Mouse (Mus musculus) stomach, postnatal 0 days (tissue): Measurements from ENCODE around the gene Saal1. TPM values are rescaled to one million over a fixed set of nuclear protein-coding genes. Genes with fewer than 3 reads are reported as not detected.
"Not testable (repeated sequence)": the region's sequence is repeated elsewhere in the genome, so short reads cannot be mapped to it uniquely, and the experiment has no call there.

Experiments
- ATAC-seq: fragments of 200-750 bp; cut with Nextera tagmentation; 2 replicates; pipeline ENCODE4 v1.8.0; 2017; ENCODE audit not compliant: low FRiP score, low TSS enrichment
- DNase-seq: peaks from one replicate; pipeline ENCODE4 v3.0.0-alpha.2; 2016; ENCODE audit warnings: low spot score
- H3K27ac ChIP-seq: fragments of 300-500 bp; sonication (generic); replicated peaks from 2 replicates; pipeline ENCODE4 v1.5.1; 2014; ENCODE audit warnings: mild to moderate bottlenecking, control low read depth
- H3K27me3 ChIP-seq: fragments of 300-500 bp; sonication (generic); 2 replicates; pipeline ENCODE4 v1.6.1; 2014; ENCODE audit warnings: low read length; ENCODE audit not compliant: control insufficient read depth, insufficient read depth
- H3K36me3 ChIP-seq: fragments of 300-500 bp; sonication (generic); 2 replicates; pipeline ENCODE4 v1.6.1; 2014; ENCODE audit warnings: low read length, mixed read lengths; ENCODE audit not compliant: control insufficient read depth, insufficient read depth
- H3K4me1 ChIP-seq: fragments of 300-500 bp; sonication (generic); replicated peaks from 2 replicates; pipeline ENCODE4 v1.6.1; 2014; ENCODE audit warnings: antibody characterized with exemption; ENCODE audit not compliant: control insufficient read depth, insufficient read depth
- H3K4me2 ChIP-seq: fragments of 300-500 bp; sonication (generic); replicated peaks from 2 replicates; pipeline ENCODE4 v1.6.1; 2014; ENCODE audit warnings: low read depth, mild to moderate bottlenecking, control low read depth, moderate library complexity
- H3K4me3 ChIP-seq: fragments of 300-500 bp; sonication (generic); 2 replicates; pipeline ENCODE4 v1.5.1; 2014; ENCODE audit warnings: low read depth, low read length, control low read depth
- H3K9ac ChIP-seq: fragments of 300-500 bp; sonication (generic); 2 replicates; pipeline ENCODE4 v1.6.1; 2014; ENCODE audit warnings: mild to moderate bottlenecking, low read length, control low read depth, mixed read lengths
- H3K9me3 ChIP-seq: fragments of 300-500 bp; sonication (generic); 2 replicates; pipeline ENCODE4 v1.6.1; 2016; ENCODE audit warnings: low read length; ENCODE audit not compliant: control insufficient read depth
- CTCF ChIP-seq: IDR thresholded peaks from 2 replicates; pipeline ENCODE4 v1.5.1; 2016; ENCODE audit warnings: antibody characterized with exemption, low read depth, mild to moderate bottlenecking, moderate library complexity
- EP300 ChIP-seq: optimal IDR thresholded peaks from 2 replicates; pipeline ENCODE3; 2016; ENCODE audit warnings: antibody characterized with exemption
- WGBS: fragments of 180-500 bp; shearing (Covaris S2); extraction: QIAGEN DNeasy Blood & Tissue Kit; methylation state at CpG from one replicate; pipeline ENCODE4 v1.1.7; 2014; 5-methylcytosine and 5-hydroxymethylcytosine counted together
- polyA plus RNA-seq: library from polyadenylated mRNA; unstranded; fragments of >200 nt; fragmentation: Nextera tagmentation; extraction: Ambion mirVana; gene quantifications from 2 replicates; pipeline ENCODE4 v1.2.1, GENCODE M21; 2015

Gene Saal1
- polyA plus RNA-seq, 1 experiment from 2014 or later, result 10.4 TPM

DNA sequence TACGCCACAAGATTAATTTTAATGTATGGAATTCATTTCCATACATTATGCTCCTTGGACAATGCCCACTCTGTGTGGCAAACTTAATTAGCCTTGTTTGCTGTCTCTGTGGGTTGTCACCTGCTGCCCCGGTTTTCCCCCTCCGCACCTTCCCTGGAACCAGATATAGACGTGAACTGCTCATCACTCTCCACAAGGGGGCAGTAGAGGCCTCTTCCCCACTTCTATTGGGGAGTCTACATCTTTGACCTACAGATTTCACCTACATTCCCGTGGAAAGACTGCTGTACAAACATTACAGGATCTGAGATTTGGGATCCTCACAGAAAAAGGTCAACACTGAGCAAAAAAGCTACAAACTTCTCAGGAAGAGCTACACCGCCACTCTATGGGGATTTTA is 4.0 kb upstream of the Saal1 start:
- Histone ChIP-seq H3K4me1 (no peaks in the 10 kb centered on the region), H3K4me3 (no peak overlapping the region), H3K9ac (no peak overlapping the region), H3K9me3 (no peaks in the 10 kb centered on the region), H3K27ac (no peak overlapping the region), H3K4me2 (no peak overlapping the region), H3K27me3 (no peaks in the 10 kb centered on the region), H3K36me3 (no peaks in the 10 kb centered on the region)
- 34% methylated on average over 6 of the region's 6 CpGs for WGBS
- ATAC-seq (no peak), DNase-seq (peak; percentile 55)
- TF ChIP-seq CTCF, result peak; percentile 92
- TF ChIP-seq EP300, result no peak

DNA sequence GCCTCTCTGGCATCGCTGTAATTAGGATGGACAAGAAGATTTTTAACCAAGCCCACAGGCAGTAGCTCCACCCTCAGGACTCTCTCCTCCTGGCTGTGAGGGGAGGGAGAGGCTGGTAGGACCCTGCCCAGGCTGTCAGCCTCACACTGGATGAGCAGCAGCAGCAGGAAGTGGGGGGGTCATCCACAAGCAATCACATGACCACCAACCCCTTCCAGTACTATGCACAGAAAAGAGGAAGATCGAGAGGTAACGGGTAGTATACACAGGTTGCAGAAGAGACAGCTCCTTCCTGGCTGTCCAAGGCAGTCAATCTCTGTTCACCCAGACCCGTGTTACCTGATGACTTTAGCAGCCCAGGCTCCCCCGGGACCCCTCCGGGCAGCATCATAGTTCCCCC is 1.8 kb upstream of the Saal1 start:
- DNase-seq (no peak), ATAC-seq (no peak)
- no peak overlapping the region for H3K4me2 ChIP-seq
- H3K4me3 ChIP-seq, result no peak overlapping the region
- no peak overlapping the region for H3K27ac ChIP-seq
- H3K9me3 ChIP-seq, result no peaks in the 10 kb centered on the region
- H3K9ac ChIP-seq, result no peak overlapping the region
- H3K4me1 ChIP-seq, result no peaks in the 10 kb centered on the region
- TF ChIP-seq EP300 (no peak), CTCF (no peak)
- no peaks in the 10 kb centered on the region for H3K36me3 ChIP-seq
- WGBS, result 71% methylated on average over 6 of the region's 6 CpGs
- H3K27me3 ChIP-seq, result no peaks in the 10 kb centered on the region

DNA sequence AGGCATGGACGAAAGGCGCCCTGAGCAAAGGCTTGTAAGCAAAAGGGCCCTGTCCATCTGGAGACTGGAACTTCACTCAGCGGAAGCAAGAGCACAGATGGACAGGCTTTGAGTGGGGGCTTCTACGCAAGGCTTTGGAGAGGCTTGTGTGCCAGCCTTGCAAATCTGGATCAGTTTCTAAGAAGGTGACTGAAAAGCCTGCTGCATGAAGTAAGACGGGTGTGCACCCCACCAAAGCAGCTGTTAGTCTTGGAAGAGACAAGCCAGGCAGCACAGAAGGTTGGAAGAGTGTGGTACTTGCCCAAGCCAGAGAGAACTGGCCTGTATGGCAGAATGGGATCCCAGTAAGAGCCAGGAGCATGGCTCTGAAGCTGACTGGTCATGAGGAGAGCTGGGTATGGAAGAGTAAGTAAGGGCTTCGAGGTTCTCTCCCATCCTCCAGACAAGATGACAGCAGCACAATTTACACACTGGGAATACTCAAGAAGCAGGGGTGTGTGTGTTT is 9.9 kb downstream of the Saal1 start:
- no peaks in the 10 kb centered on the region for H3K9me3 ChIP-seq
- WGBS, result 91% methylated on average over 6 of the region's 6 CpGs
- H3K27me3 ChIP-seq, result no peaks in the 10 kb centered on the region

DNA sequence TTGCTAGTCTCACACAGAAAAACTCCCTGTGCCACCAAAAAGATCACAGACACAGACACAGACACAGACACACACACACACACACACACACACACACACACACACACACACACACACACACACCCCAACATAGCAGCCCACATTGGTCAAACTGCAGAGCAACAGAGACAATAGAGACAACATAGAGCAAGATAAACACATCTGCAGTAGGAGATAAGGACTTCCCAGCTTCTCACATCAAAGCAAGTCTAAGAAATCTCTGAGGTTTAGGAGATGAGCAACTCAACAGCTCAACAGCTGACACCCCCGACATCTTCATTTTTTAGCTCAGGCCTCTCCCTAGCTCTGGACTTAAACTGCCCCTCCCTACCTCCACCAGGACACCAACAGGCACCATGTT is 13.7 kb downstream of the Saal1 start:
- Histone ChIP-seq H3K4me1 (no peaks in the 10 kb centered on the region), H3K36me3 (peaks cover 17% of the 10 kb centered on the region; the same call in 1 of the 2 replicates), H3K27ac (no peak overlapping the region), H3K9ac (no peak overlapping the region), H3K4me2 (no peak overlapping the region), H3K27me3 (no peaks in the 10 kb centered on the region), H3K9me3 (no peaks in the 10 kb centered on the region), H3K4me3 (no peak overlapping the region)
- 87% methylated on average over 1 of the region's 1 CpGs for WGBS
- DNase-seq, result no peak
- no peak for TF ChIP-seq EP300
- TF ChIP-seq CTCF, result no peak
- no peak for ATAC-seq

More for the DNA sequence above, 9.9 kb downstream of the Saal1 start:
- ATAC-seq, result no peak
- H3K4me3 ChIP-seq, result no peak overlapping the region
- no peaks in the 10 kb centered on the region for H3K4me1 ChIP-seq
- DNase-seq, result no peak
- TF ChIP-seq CTCF, result no peak
- no peak for TF ChIP-seq EP300
- H3K27ac ChIP-seq, result no peak overlapping the region
- H3K4me2 ChIP-seq, result no peak overlapping the region
- peaks cover 37% of the 10 kb centered on the region for H3K36me3 ChIP-seq
- no peak overlapping the region for H3K9ac ChIP-seq

DNA sequence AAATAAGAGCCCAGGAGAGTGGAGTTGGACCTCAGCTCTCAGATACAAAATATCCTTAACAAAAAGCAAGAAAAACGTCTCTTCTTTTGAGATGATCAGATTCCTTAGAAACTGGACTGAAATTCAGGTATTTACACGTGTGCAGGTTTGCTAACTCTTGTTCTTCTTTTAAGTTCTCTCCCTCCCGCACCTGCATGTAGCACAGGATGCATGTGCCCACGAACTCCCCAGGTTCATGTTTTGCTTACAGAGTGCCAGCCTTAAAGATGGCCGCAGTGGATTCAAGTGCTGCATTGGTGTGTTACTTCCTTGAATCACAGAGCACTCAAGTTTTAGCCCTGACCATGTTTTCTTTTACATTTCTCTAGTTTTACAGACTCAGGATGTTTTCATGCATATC is 23.7 kb downstream of the Saal1 start:
- no peaks in the 10 kb centered on the region for H3K27me3 ChIP-seq
- peaks cover 11% of the 10 kb centered on the region; the same call in 1 of the 2 replicates for H3K36me3 ChIP-seq
- no peak overlapping the region for H3K4me2 ChIP-seq
- ATAC-seq (no peak), DNase-seq (no peak)
- TF ChIP-seq EP300 (no peak), CTCF (no peak)
- H3K27ac ChIP-seq, result no peak overlapping the region
- H3K4me1 ChIP-seq, result no peaks in the 10 kb centered on the region
- H3K9me3 ChIP-seq, result no peaks in the 10 kb centered on the region
- H3K4me3 ChIP-seq, result no peak overlapping the region
- WGBS, result 76% methylated on average over 5 of the region's 5 CpGs
- H3K9ac ChIP-seq, result no peak overlapping the region

DNA sequence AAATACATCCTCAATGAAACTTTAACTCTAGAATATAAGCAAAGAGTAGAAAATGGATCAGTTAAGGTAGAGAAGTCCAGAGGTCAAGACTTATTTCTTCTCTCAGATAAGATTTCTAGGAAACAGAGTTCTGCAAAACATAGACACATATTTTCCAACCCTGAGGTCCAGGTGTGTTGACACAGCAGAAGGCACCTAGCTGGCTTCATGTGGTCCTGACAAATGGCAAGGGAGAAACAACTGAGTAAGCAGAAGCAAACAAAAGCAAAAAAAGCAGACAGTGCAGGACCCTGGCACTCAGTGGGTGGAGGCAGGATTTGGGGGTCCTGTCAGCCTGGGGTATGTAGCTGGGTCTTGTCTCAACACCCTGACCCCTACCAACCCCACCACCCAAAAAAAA is 29.7 kb downstream of the Saal1 start:
- TF ChIP-seq EP300 (no peak), CTCF (no peak)
- H3K4me2 ChIP-seq, result no peak overlapping the region
- no peaks in the 10 kb centered on the region for H3K27me3 ChIP-seq

DNA sequence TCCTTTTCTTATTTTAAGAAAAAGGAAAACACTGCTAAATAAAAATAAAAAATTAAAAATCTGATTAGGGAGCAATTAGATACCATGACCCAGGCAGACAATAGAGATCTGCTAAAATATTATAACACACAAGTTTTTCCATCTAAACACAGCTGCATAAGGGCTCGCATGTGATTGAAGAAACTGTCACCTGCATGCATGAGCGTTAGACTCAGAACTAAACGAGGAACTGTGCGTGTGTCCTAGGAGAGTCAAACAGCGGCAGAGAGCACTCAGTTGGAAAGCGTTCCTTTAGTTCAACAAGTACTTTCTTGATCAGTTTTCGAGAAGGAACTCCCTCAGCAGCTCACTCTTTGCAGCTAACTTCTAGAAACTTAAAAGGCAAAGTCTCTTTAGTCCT is 31.4 kb downstream of the Saal1 start:
- H3K9ac ChIP-seq, H3K4me3 ChIP-seq, H3K4me1 ChIP-seq, DNase-seq, H3K27ac ChIP-seq, ATAC-seq, H3K4me2 ChIP-seq, H3K9me3 ChIP-seq, H3K36me3 ChIP-seq, H3K27me3 ChIP-seq: not testable (repeated sequence)
- 71% methylated on average over 7 of the region's 7 CpGs for WGBS

More for the DNA sequence above, 29.7 kb downstream of the Saal1 start:
- DNase-seq, result no peak
- ATAC-seq, result no peak
- H3K36me3 ChIP-seq, result no peaks in the 10 kb centered on the region
- no peak overlapping the region for H3K27ac ChIP-seq
- H3K4me1 ChIP-seq, result no peaks in the 10 kb centered on the region
- no peaks in the 10 kb centered on the region for H3K9me3 ChIP-seq
- no peak overlapping the region for H3K4me3 ChIP-seq
- no peak overlapping the region for H3K9ac ChIP-seq
